Comparison of ENCODE assay signal across 11 mouse cellular contexts in genomic region chr16:34938248-34938647, GRCm38 (mm10).
A peak's percentile ranks its signal among the peaks of the same experiment; 100 is the strongest.
DNase-seq lines count a peak whose midpoint lies in the region; ATAC-seq and TF ChIP-seq lines count a peak whose summit lies in the region.
"Had no signal": no experiment of that assay in that cellular context is flagged by ENCODE, and none has a peak within 500 bp of the region (broad histone marks: within the 10 kb centered on the region; RNA-seq: fewer than 3 reads in every experiment).

No protein-coding gene starts in this region.

- no peak for TF ChIP-seq CTCF in midbrain, postnatal 0 days (IDR thresholded peaks at IDR 0.05)

- no peak overlapping the region for H3K9ac ChIP-seq in heart, embryonic 14.5 days (ENCODE audit: low read length)
- H3K9ac ChIP-seq in midbrain, postnatal 0 days (replicated peaks; ENCODE audit: low read length, poor library complexity, severe bottlenecking) = no peak overlapping the region
- H3K9ac ChIP-seq in kidney, embryonic 15.5 days = 0 out of 2 replicates have a peak overlapping the region, but pooled peaks have one; percentile 10
- no peak overlapping the region for H3K9ac ChIP-seq in stomach, embryonic 15.5 days
- H3K9ac ChIP-seq: hindbrain, embryonic 15.5 days had no signal

- H3K4me1 ChIP-seq in heart, embryonic 14.5 days (ENCODE audit: control insufficient read depth in 2 of 2, insufficient read depth in 2 of 2, low read length in 2 of 2) = peaks cover 33 to 37% of the 10 kb centered on the region in 2 experiments
- H3K4me1 ChIP-seq in midbrain, embryonic 10.5 days = peaks cover 46% of the 10 kb centered on the region
- no peaks in the 10 kb centered on the region for H3K4me1 ChIP-seq in midbrain, postnatal 0 days (ENCODE audit: insufficient read depth, low read length)
- peaks cover 72% of the 10 kb centered on the region for H3K4me1 ChIP-seq in kidney, embryonic 15.5 days
- peaks cover 40% of the 10 kb centered on the region for H3K4me1 ChIP-seq in stomach, embryonic 15.5 days
- H3K4me1 ChIP-seq: hindbrain, embryonic 15.5 days had no signal

- ATAC-seq in heart, embryonic 14.5 days (ENCODE audit: insufficient number of reproducible peaks, insufficient read depth, low FRiP score, low read depth) = no peak
- no peak for ATAC-seq in midbrain, postnatal 0 days (ENCODE audit: low FRiP score)
- ATAC-seq in kidney, embryonic 15.5 days (replicated peaks; ENCODE audit: low FRiP score) = no peak
- ATAC-seq in stomach, embryonic 15.5 days (ENCODE audit: insufficient read depth, low FRiP score, low read depth) = no peak
- no peak for ATAC-seq in erythroid progenitor cell, adult 5-6 weeks (replicated peaks; ENCODE audit: low FRiP score, poor library complexity, severe bottlenecking)

- H3K27ac ChIP-seq in heart, embryonic 14.5 days (replicated peaks in 1 of 2; ENCODE audit: control insufficient read depth in 1 of 2, insufficient read depth in 1 of 2, low read depth in 2 of 2, low read length in 2 of 2) = peak overlapping the region; percentile 52 to 75
- peak overlapping the region; percentile 49 for H3K27ac ChIP-seq in midbrain, embryonic 10.5 days (replicated peaks)
- no peak overlapping the region for H3K27ac ChIP-seq in midbrain, postnatal 0 days (ENCODE audit: low read depth, low read length)
- H3K27ac ChIP-seq in kidney, embryonic 15.5 days = peak overlapping the region; percentile 75
- H3K27ac ChIP-seq in stomach, embryonic 15.5 days = peak overlapping the region; percentile 65
- H3K27ac ChIP-seq: hindbrain, embryonic 15.5 days; macrophage had no signal

- H3K27me3 ChIP-seq in heart, embryonic 14.5 days (ENCODE audit: control insufficient read depth, insufficient read depth, low read length) = peaks cover 34% of the 10 kb centered on the region
- H3K27me3 ChIP-seq in midbrain, embryonic 10.5 days (ENCODE audit: low read depth, poor library complexity, severe bottlenecking) = no peaks in the 10 kb centered on the region
- H3K27me3 ChIP-seq in midbrain, postnatal 0 days (ENCODE audit: insufficient read depth, low read length) = no peaks in the 10 kb centered on the region
- H3K27me3 ChIP-seq in kidney, embryonic 15.5 days = no peaks in the 10 kb centered on the region
- no peaks in the 10 kb centered on the region for H3K27me3 ChIP-seq in stomach, embryonic 15.5 days (replicated peaks)
- H3K27me3 ChIP-seq: hindbrain, embryonic 15.5 days had no signal

- no peak for DNase-seq in heart, postnatal 25 days (ENCODE audit: low spot score)
- no peak for DNase-seq in midbrain, embryonic 10.5 days (ENCODE audit: low spot score)
- no peak for DNase-seq in midbrain, postnatal 0 days (ENCODE audit: low spot score)
- no peak for DNase-seq in urinary bladder, adult 18-20 months (ENCODE audit: low spot score in 2 of 2)
- DNase-seq: cerebellum, adult 2 months had no signal

- WGBS in heart, embryonic 14.5 days = 87% methylated on average over 2 of the region's 2 CpGs
- WGBS in midbrain, embryonic 10.5 days = 79% methylated on average over 2 of the region's 2 CpGs
- WGBS in midbrain, postnatal 0 days = 92% methylated on average over 2 of the region's 2 CpGs
- WGBS in kidney, embryonic 15.5 days = 91% methylated on average over 2 of the region's 2 CpGs
- WGBS in stomach, embryonic 15.5 days = 81% methylated on average over 2 of the region's 2 CpGs

- no peak overlapping the region for H3K4me2 ChIP-seq in heart, embryonic 14.5 days (ENCODE audit: low read length)
- H3K4me2 ChIP-seq in midbrain, postnatal 0 days (ENCODE audit: low read depth, low read length, poor library complexity, severe bottlenecking) = no peak overlapping the region
- H3K4me2 ChIP-seq in kidney, embryonic 15.5 days = no peak overlapping the region
- H3K4me2 ChIP-seq in stomach, embryonic 15.5 days = no peak overlapping the region
- H3K4me2 ChIP-seq: hindbrain, embryonic 15.5 days had no signal

- no peaks in the 10 kb centered on the region for H3K36me3 ChIP-seq in heart, embryonic 14.5 days (ENCODE audit: control insufficient read depth, insufficient read depth, low read length)
- H3K36me3 ChIP-seq in midbrain, embryonic 10.5 days = no peaks in the 10 kb centered on the region
- no peaks in the 10 kb centered on the region for H3K36me3 ChIP-seq in midbrain, postnatal 0 days (ENCODE audit: insufficient read depth, low read length)
- peaks cover 8% of the 10 kb centered on the region; the same call in 1 of the 2 replicates for H3K36me3 ChIP-seq in kidney, embryonic 15.5 days
- H3K36me3 ChIP-seq in stomach, embryonic 15.5 days = no peaks in the 10 kb centered on the region
- H3K36me3 ChIP-seq: hindbrain, embryonic 15.5 days had no signal

- H3K4me3 ChIP-seq in heart, embryonic 14.5 days (ENCODE audit: control insufficient read depth in 1 of 2, insufficient read depth in 1 of 2, low read depth in 1 of 2, low read length in 2 of 2) = no peak overlapping the region
- no peak overlapping the region for H3K4me3 ChIP-seq in midbrain, embryonic 10.5 days
- H3K4me3 ChIP-seq in midbrain, postnatal 0 days (ENCODE audit: low read depth, low read length) = no peak overlapping the region
- no peak overlapping the region for H3K4me3 ChIP-seq in kidney, embryonic 15.5 days (replicated peaks)
- H3K4me3 ChIP-seq in stomach, embryonic 15.5 days (replicated peaks) = no peak overlapping the region
- H3K4me3 ChIP-seq: hindbrain, embryonic 15.5 days had no signal

- intact Hi-C loops in heart, postnatal 25 days (cut with DNase I) = no loop called here

- H3K9me3 ChIP-seq in heart, embryonic 14.5 days (ENCODE audit: control insufficient read depth, low read length) = no peaks in the 10 kb centered on the region
- H3K9me3 ChIP-seq in midbrain, embryonic 10.5 days (replicated peaks) = no peaks in the 10 kb centered on the region
- H3K9me3 ChIP-seq in midbrain, postnatal 0 days (ENCODE audit: low read length) = no peaks in the 10 kb centered on the region
- no peaks in the 10 kb centered on the region for H3K9me3 ChIP-seq in kidney, embryonic 15.5 days (replicated peaks)
- no peaks in the 10 kb centered on the region for H3K9me3 ChIP-seq in stomach, embryonic 15.5 days
- H3K9me3 ChIP-seq: hindbrain, embryonic 15.5 days had no signal
